In the genomic region with DNA sequence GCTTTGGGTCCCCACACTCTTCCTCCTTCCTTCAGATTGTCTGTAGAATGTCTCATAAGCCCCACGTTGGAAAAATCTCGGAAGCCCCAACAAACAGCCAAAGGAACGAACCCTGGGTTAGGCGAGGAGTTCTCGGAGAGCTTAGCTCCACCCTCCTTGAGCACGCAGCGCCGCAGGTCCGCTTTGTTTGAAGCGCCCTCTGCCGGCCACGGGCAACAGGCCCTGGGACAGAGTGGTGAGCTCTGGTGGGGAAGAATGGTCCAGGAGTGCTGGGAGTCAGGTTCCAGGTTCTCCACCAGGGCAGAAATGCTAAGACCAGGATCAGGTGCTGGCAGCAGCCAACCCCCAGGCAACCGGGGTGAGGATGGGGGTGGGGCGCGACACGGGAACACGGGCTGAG, we compare ENCODE assay signal across 8 mouse cellular contexts. TPM values are rescaled to one million over a fixed set of nuclear protein-coding genes. Genes with fewer than 3 reads are reported as not detected.
DNase-seq lines count a peak whose midpoint lies in the region; ATAC-seq lines count a peak whose summit lies in the region.

No protein-coding gene starts in this region.

- no peaks in the 10 kb centered on the region for H3K9me3 ChIP-seq in embryonic facial prominence, embryonic 13.5 days

- H3K27me3 ChIP-seq in embryonic facial prominence, embryonic 13.5 days, result no peaks in the 10 kb centered on the region
- H3K27me3 ChIP-seq in splenic B cell, adult 2 months (ENCODE audit: control insufficient read depth, insufficient read depth, low read length, poor library complexity, severe bottlenecking), result no peaks in the 10 kb centered on the region

- peaks cover 24% of the 10 kb centered on the region for H3K36me3 ChIP-seq in embryonic facial prominence, embryonic 13.5 days
- H3K36me3 ChIP-seq in splenic B cell, adult 2 months (ENCODE audit: control insufficient read depth, insufficient read depth, low read length, poor library complexity, severe bottlenecking), result no peaks in the 10 kb centered on the region; the same call in none of the 2 replicates

- 3% methylated on average over 17 of the region's 17 CpGs for WGBS in embryonic facial prominence, embryonic 13.5 days

- ATAC-seq in embryonic facial prominence, embryonic 13.5 days (ENCODE audit: insufficient number of reproducible peaks, insufficient read depth, low FRiP score, low TSS enrichment, low read depth), result peak; percentile 75

- peaks cover 22% of the 10 kb centered on the region for H3K4me1 ChIP-seq in embryonic facial prominence, embryonic 13.5 days

- no peak overlapping the region for H3K27ac ChIP-seq in embryonic facial prominence, embryonic 13.5 days

- DNase-seq in A20 (ENCODE audit: low read depth, low spot score), result peak; percentile 82
- peak; percentile 92 to 95 for DNase-seq in adrenal gland, postnatal 36 days
- DNase-seq in heart, adult 9 months (ENCODE audit: low spot score in 2 of 2), result peak; percentile 68 to 77
- DNase-seq in kidney, adult 8-10 months, result peak; percentile 64 to 82
- DNase-seq in liver, result peak; percentile 85
- DNase-seq in monocyte, adult 2 months (ENCODE audit: low read depth in 1 of 2, low spot score in 2 of 2), result peak; percentile 43 to 73
- DNase-seq in splenic B cell, adult 2 months (ENCODE audit: low read depth, low spot score), result peak; percentile 86

- 0 out of 2 replicates have a peak overlapping the region, but pooled peaks have one; percentile 49 for H3K9ac ChIP-seq in embryonic facial prominence, embryonic 13.5 days

- H3K4me3 ChIP-seq in embryonic facial prominence, embryonic 13.5 days, result no peak overlapping the region

- peak overlapping the region; percentile 43 for H3K4me2 ChIP-seq in embryonic facial prominence, embryonic 13.5 days

RNA-seq across cellular contexts. Expression of gene Mdfi, which starts 30.0 kb away (rescaled TPM):
- total RNA-seq in adrenal gland, postnatal 36 days (2021), result 1 to 10 TPM; 1.4 to 2.4 TPM
- 28.9 and 35.9 TPM in 2 replicates for polyA plus RNA-seq in embryonic facial prominence, embryonic 13.5 days (2015; fragmentation: Nextera tagmentation; extraction: Ambion mirVana)

RNA-seq across cellular contexts. Expression of gene Foxp4, which starts 59.9 kb away (rescaled TPM):
- 10 to 100 TPM; 23.0 to 23.6 TPM for total RNA-seq in adrenal gland, postnatal 36 days (2021)
- 18.9 and 19.8 TPM in 2 replicates for polyA plus RNA-seq in embryonic facial prominence, embryonic 13.5 days (2015; fragmentation: Nextera tagmentation; extraction: Ambion mirVana)
